Mouse (Mus musculus) hindbrain, embryonic 12.5 days (tissue): Measurements from ENCODE around the gene Fam185a. TPM values are rescaled to one million over a fixed set of nuclear protein-coding genes. Genes with fewer than 3 reads are reported as not detected.

ENCODE experiments used
- ATAC-seq: fragments of 200-750 bp; cut with Nextera tagmentation; 2 replicates; pipeline ENCODE4 v1.8.0; 2017; ENCODE audit warnings: moderate TSS enrichment; ENCODE audit not compliant: low FRiP score
- H3K27ac ChIP-seq: fragments of 300-500 bp; sonication (generic); 2 replicates; pipeline ENCODE4 v1.5.1; 2016; ENCODE audit warnings: mild to moderate bottlenecking
- H3K27me3 ChIP-seq: fragments of 300-500 bp; sonication (generic); 2 replicates; pipeline ENCODE4 v1.6.1; 2016; ENCODE audit warnings: mild to moderate bottlenecking
- H3K36me3 ChIP-seq: fragments of 300-500 bp; sonication (generic); 2 replicates; pipeline ENCODE4 v1.6.1; 2016; ENCODE audit warnings: mild to moderate bottlenecking
- H3K4me1 ChIP-seq: fragments of 300-500 bp; sonication (generic); 2 replicates; pipeline ENCODE4 v1.6.1; 2016
- H3K4me2 ChIP-seq: fragments of 300-500 bp; sonication (generic); replicated peaks from 2 replicates; pipeline ENCODE4 v1.6.1; 2016; ENCODE audit warnings: mild to moderate bottlenecking
- H3K4me3 ChIP-seq: fragments of 300-500 bp; sonication (generic); 2 replicates; pipeline ENCODE4 v1.5.1; 2016; ENCODE audit warnings: mild to moderate bottlenecking
- H3K9ac ChIP-seq: fragments of 300-500 bp; sonication (generic); 2 replicates; pipeline ENCODE4 v1.6.1; 2016; ENCODE audit warnings: mild to moderate bottlenecking, moderate library complexity
- H3K9me3 ChIP-seq: fragments of 300-500 bp; sonication (generic); replicated peaks from 2 replicates; pipeline ENCODE4 v1.6.1; 2016; ENCODE audit warnings: mild to moderate bottlenecking
- WGBS: fragments of 180-500 bp; shearing (Covaris S2); methylation state at CpG from one replicate; pipeline ENCODE4 v1.1.7; 2016; 5-methylcytosine and 5-hydroxymethylcytosine counted together
- polyA plus RNA-seq: library from polyadenylated mRNA; unstranded; fragments of >200 nt; fragmentation: Nextera tagmentation; extraction: Ambion mirVana; gene quantifications from 2 replicates; pipeline ENCODE4 v1.2.1, GENCODE M21; 2016

Gene Fam185a
- polyA plus RNA-seq, 1 experiment from 2014 or later = 5.4 TPM

- ATAC-seq = no peak
- WGBS = 80% methylated on average over 15 of the region's 15 CpGs
Measured at GRCm38 (mm10) chr5:21528068-21528842, 103.5 kb downstream of the Fam185a start.

GRCm38 (mm10) chr5:21529110-21529720, 104.5 kb downstream of the Fam185a start:
- no peak overlapping the region for H3K27ac ChIP-seq
- H3K36me3 ChIP-seq = no peaks in the 10 kb centered on the region
- peaks cover 7% of the 10 kb centered on the region; the same call in 1 of the 2 replicates for H3K4me1 ChIP-seq
- no peak overlapping the region for H3K4me2 ChIP-seq
- H3K27me3 ChIP-seq = no peaks in the 10 kb centered on the region
- H3K9me3 ChIP-seq = no peaks in the 10 kb centered on the region
- no peak overlapping the region for H3K9ac ChIP-seq
- 92% methylated on average over 8 of the region's 8 CpGs for WGBS
- ATAC-seq = no peak
- no peak overlapping the region for H3K4me3 ChIP-seq

More at GRCm38 (mm10) chr5:21528068-21528842, 103.5 kb downstream of the Fam185a start:
- Histone ChIP-seq H3K4me2 (no peak overlapping the region), H3K4me1 (peaks cover 7% of the 10 kb centered on the region; the same call in 1 of the 2 replicates), H3K4me3 (no peak overlapping the region), H3K9ac (no peak overlapping the region), H3K27me3 (no peaks in the 10 kb centered on the region), H3K9me3 (no peaks in the 10 kb centered on the region), H3K27ac (no peak overlapping the region), H3K36me3 (no peaks in the 10 kb centered on the region)

Other genes with a start within 250 kb of the Fam185a start
- gene Gsap, start 238.7 kb upstream of the Fam185a start, polyA plus RNA-seq = 3.8 and 4.0 TPM in 2 replicates
- gene Fgl2, start 52.3 kb upstream of the Fam185a start, polyA plus RNA-seq = 5.6 and 5.7 TPM in 2 replicates
- gene Ccdc146, start 281 bp upstream of the Fam185a start, polyA plus RNA-seq = 1.7 and 2.1 TPM in 2 replicates
- gene Lrrc17, start 118.6 kb downstream of the Fam185a start, polyA plus RNA-seq = 42.3 and 53.1 TPM in 2 replicates
- gene Fbxl13, start 220.7 kb downstream of the Fam185a start, polyA plus RNA-seq = 0.33 and 0.44 TPM in 2 replicates
- 63.5 and 67.5 TPM in 2 replicates for gene Armc10, start 220.9 kb downstream of the Fam185a start, polyA plus RNA-seq